Mouse (Mus musculus) brain, embryonic 14.5 days (tissue): Measurements from ENCODE around the gene Med13l.

Experiments
- CTCF ChIP-seq: fragments of 200-500 bp; IDR thresholded peaks from 2 replicates; pipeline ENCODE4 v1.5.1; 2012; ENCODE audit warnings: inconsistent platforms, mild to moderate bottlenecking, moderate library complexity, borderline replicate concordance; ENCODE audit not compliant: insufficient read depth, insufficient read length; ENCODE audit errors: extremely low read depth
- POLR2A ChIP-seq: fragments of 200-500 bp; IDR thresholded peaks from 2 replicates; pipeline ENCODE4 v1.6.1; 2012; ENCODE audit warnings: mild to moderate bottlenecking, inconsistent platforms, borderline replicate concordance; ENCODE audit not compliant: poor library complexity, insufficient read depth, insufficient read length, severe bottlenecking; ENCODE audit errors: extremely low read depth

DNA sequence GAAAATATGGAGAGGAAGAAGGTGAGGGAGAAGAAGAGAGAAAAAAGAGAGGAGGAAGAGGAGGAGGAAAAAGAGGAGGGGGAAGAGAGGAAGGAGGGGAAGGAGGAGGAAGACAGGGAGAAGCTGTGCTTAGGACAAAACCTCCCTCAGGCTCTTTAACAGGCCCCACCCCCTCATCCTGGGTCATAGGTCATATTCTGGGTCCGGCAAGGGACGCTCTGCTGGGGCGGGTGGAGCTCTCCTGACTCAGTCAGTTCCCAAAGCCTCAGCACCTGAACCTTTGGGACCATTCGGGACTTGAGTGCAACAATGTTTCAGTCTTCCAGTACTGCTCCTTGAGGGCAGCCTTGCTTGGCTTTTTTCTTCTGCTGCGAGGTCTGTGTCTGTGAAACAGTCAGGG lies 241.1 kb downstream of the Med13l start:
- TF ChIP-seq CTCF = no peak
- TF ChIP-seq POLR2A = no peak
